Mouse (Mus musculus): ENCODE data around the gene Coa4. TPM values are rescaled to one million over a fixed set of nuclear protein-coding genes. Genes with fewer than 3 reads are reported as not detected.
"Not testable (repeated sequence)": the region's sequence is repeated elsewhere in the genome, so short reads cannot be mapped to it uniquely, and the experiment has no call there.

The Coa4 gene
- polyA plus RNA-seq, 1 experiment from 2014 or later, result 23.8 TPM

GRCm38 (mm10) chr7:100567238-100567637 lies 30.4 kb downstream of the Coa4 start:
- not testable (repeated sequence) for ATAC-seq (ENCODE audit: low FRiP score, low TSS enrichment); H3K36me3 ChIP-seq (ENCODE audit: control insufficient read depth, insufficient read depth, low read length); H3K4me3 ChIP-seq (ENCODE audit: low read length); H3K9me3 ChIP-seq (ENCODE audit: control insufficient read depth, low read length); H3K9ac ChIP-seq (ENCODE audit: low read depth, low read length); H3K27ac ChIP-seq (ENCODE audit: low read depth, low read length); H3K4me1 ChIP-seq (ENCODE audit: control insufficient read depth, insufficient read depth, low read length); H3K27me3 ChIP-seq (ENCODE audit: control insufficient read depth, insufficient read depth, low read length); H3K4me2 ChIP-seq (replicated peaks; ENCODE audit: low read depth, low read length)
- 80% methylated on average over 5 of the region's 5 CpGs for WGBS

DNA sequence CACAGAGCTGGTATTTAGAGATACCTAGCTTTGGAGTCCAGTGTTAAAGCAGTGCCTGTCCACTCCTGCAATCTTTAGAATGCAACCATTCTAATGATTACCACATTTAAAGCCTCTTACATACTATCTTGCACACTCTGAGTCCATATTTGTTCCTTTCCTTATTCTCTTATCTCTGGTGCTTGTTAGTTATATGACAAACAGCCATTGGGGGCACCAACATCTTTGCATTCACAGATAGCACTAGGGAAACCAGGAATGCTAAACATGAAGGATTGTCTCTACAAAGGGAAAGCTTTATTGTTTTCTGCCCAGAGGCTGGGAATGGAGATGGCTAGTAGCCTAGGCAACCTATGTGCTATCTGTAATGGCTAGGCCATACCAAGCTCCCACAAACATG lies 33.0 kb downstream of the Coa4 start:
- Histone ChIP-seq H3K4me2 (replicated peaks; ENCODE audit: low read depth, low read length) (no peak overlapping the region), H3K4me1 (ENCODE audit: control insufficient read depth, insufficient read depth, low read length) (no peaks in the 10 kb centered on the region)
- no peak for ATAC-seq (ENCODE audit: low FRiP score, low TSS enrichment)

GRCm38 (mm10) chr7:100570930-100571715 lies 34.3 kb downstream of the Coa4 start:
- H3K4me3 ChIP-seq (ENCODE audit: low read length), result no peak overlapping the region
- 79% methylated on average over 3 of the region's 3 CpGs for WGBS
- no peak overlapping the region for H3K4me2 ChIP-seq (replicated peaks; ENCODE audit: low read depth, low read length)
- H3K27me3 ChIP-seq (ENCODE audit: control insufficient read depth, insufficient read depth, low read length), result no peaks in the 10 kb centered on the region
- 0 out of 2 replicates have a peak, but pooled peaks cover 4% of the 10 kb centered on the region for H3K36me3 ChIP-seq (ENCODE audit: control insufficient read depth, insufficient read depth, low read length)
- H3K9me3 ChIP-seq (ENCODE audit: control insufficient read depth, low read length), result no peaks in the 10 kb centered on the region
- no peak for ATAC-seq (ENCODE audit: low FRiP score, low TSS enrichment)
- no peaks in the 10 kb centered on the region for H3K4me1 ChIP-seq (ENCODE audit: control insufficient read depth, insufficient read depth, low read length)
- H3K27ac ChIP-seq (ENCODE audit: low read depth, low read length), result no peak overlapping the region
- H3K9ac ChIP-seq (ENCODE audit: low read depth, low read length), result no peak overlapping the region

More for the DNA sequence above, 33.0 kb downstream of the Coa4 start:
- Histone ChIP-seq H3K9ac (ENCODE audit: low read depth, low read length) (no peak overlapping the region), H3K36me3 (ENCODE audit: control insufficient read depth, insufficient read depth, low read length) (peaks cover 4% of the 10 kb centered on the region; the same call in 1 of the 2 replicates), H3K4me3 (ENCODE audit: low read length) (no peak overlapping the region), H3K27ac (ENCODE audit: low read depth, low read length) (no peak overlapping the region), H3K9me3 (ENCODE audit: control insufficient read depth, low read length) (no peaks in the 10 kb centered on the region), H3K27me3 (ENCODE audit: control insufficient read depth, insufficient read depth, low read length) (no peaks in the 10 kb centered on the region)

DNA sequence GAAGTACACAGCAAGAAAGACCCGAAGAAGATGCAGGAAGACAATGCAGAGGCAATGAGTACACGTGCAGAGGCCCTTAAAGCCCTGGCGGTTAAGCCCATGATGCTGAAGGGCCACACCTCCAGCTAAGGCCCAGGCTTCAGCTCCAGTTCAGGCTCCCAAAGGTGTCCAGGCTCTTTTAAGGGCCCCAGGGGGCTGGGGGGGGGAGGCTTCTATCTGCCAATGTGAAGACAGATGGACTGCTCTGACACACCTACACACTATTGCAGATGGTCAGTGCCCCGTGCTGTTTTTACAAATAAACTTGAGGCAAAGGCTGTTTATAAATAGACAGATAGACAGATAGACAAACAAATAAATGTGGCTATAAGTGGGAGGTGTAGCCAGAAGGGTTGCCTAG lies 35.2 kb downstream of the Coa4 start:
- no peaks in the 10 kb centered on the region for H3K27me3 ChIP-seq (ENCODE audit: control insufficient read depth, insufficient read depth, low read length)
- H3K9ac ChIP-seq (ENCODE audit: low read depth, low read length), result no peak overlapping the region
- no peak overlapping the region for H3K27ac ChIP-seq (ENCODE audit: low read depth, low read length)
- no peak for ATAC-seq (ENCODE audit: low FRiP score, low TSS enrichment)
- no peak overlapping the region for H3K4me2 ChIP-seq (replicated peaks; ENCODE audit: low read depth, low read length)
- H3K4me1 ChIP-seq (ENCODE audit: control insufficient read depth, insufficient read depth, low read length), result no peaks in the 10 kb centered on the region
- WGBS, result 84% methylated on average over 4 of the region's 4 CpGs
- H3K36me3 ChIP-seq (ENCODE audit: control insufficient read depth, insufficient read depth, low read length), result 0 out of 2 replicates have a peak, but pooled peaks cover 4% of the 10 kb centered on the region
- H3K9me3 ChIP-seq (ENCODE audit: control insufficient read depth, low read length), result no peaks in the 10 kb centered on the region
- H3K4me3 ChIP-seq (ENCODE audit: low read length), result no peak overlapping the region

- Histone ChIP-seq H3K9ac (ENCODE audit: low read depth, low read length) (no peak overlapping the region), H3K9me3 (ENCODE audit: control insufficient read depth, low read length) (no peaks in the 10 kb centered on the region), H3K27ac (ENCODE audit: low read depth, low read length) (no peak overlapping the region), H3K36me3 (ENCODE audit: control insufficient read depth, insufficient read depth, low read length) (0 out of 2 replicates have a peak, but pooled peaks cover 1% of the 10 kb centered on the region), H3K4me1 (ENCODE audit: control insufficient read depth, insufficient read depth, low read length) (no peaks in the 10 kb centered on the region), H3K27me3 (ENCODE audit: control insufficient read depth, insufficient read depth, low read length) (no peaks in the 10 kb centered on the region), H3K4me3 (ENCODE audit: low read length) (no peak overlapping the region), H3K4me2 (replicated peaks; ENCODE audit: low read depth, low read length) (no peak overlapping the region)
- no peak for ATAC-seq (ENCODE audit: low FRiP score, low TSS enrichment)
- WGBS, result 83% methylated on average over 4 of the region's 4 CpGs
These were observed 35.8 kb downstream of the Coa4 start for GRCm38 (mm10) chr7:100572704-100573103.

DNA sequence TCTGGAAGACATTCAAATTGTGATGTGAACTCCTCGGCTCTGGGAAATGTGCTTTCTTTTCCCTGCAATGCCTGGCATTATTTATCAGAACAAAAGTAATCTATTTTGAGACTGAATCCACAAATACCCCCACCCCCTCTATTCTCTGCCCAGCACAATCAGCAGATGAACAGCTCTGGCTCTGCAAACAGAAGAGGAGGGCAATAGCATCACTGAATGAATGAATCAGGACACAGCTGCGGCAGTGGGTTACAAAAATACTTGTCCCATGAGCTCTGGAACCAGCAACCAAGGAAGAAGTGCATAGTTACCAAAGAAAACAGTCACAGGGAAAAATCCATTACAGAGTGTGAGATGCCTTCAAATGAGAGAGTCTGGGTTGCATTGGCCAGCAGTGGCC lies 41.9 kb downstream of the Coa4 start:
- no peak for ATAC-seq (ENCODE audit: low FRiP score, low TSS enrichment)
- H3K9me3 ChIP-seq (ENCODE audit: control insufficient read depth, low read length), result no peaks in the 10 kb centered on the region
- H3K27ac ChIP-seq (ENCODE audit: low read depth, low read length), result no peak overlapping the region
- H3K9ac ChIP-seq (ENCODE audit: low read depth, low read length), result no peak overlapping the region
- H3K4me1 ChIP-seq (ENCODE audit: control insufficient read depth, insufficient read depth, low read length), result no peaks in the 10 kb centered on the region
- H3K4me2 ChIP-seq (replicated peaks; ENCODE audit: low read depth, low read length), result no peak overlapping the region
- H3K36me3 ChIP-seq (ENCODE audit: control insufficient read depth, insufficient read depth, low read length), result no peaks in the 10 kb centered on the region
- H3K27me3 ChIP-seq (ENCODE audit: control insufficient read depth, insufficient read depth, low read length), result no peaks in the 10 kb centered on the region
- WGBS, result 94% methylated on average over 2 of the region's 2 CpGs
- H3K4me3 ChIP-seq (ENCODE audit: low read length), result no peak overlapping the region

DNA sequence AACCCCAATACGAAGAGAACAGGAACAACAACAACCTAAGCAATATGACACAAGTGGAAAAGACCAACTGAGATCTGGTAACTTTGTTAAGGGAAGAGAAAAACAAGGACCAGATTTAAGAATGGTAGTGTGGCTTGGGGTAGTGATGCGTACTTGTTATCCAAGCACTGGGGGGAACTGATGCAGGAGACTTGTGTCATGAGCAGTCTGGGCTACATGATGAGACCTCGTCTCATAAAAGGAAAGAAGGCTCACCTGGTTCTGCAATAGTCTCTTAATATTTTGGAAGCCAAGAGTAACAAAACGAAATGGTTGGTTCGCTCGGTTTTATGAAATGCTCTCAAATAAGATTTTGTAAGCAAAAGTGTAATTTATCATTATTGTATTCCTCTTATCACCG lies 45.4 kb downstream of the Coa4 start:
- Histone ChIP-seq H3K27me3 (ENCODE audit: control insufficient read depth, insufficient read depth, low read length) (no peaks in the 10 kb centered on the region), H3K9me3 (ENCODE audit: control insufficient read depth, low read length) (no peaks in the 10 kb centered on the region), H3K4me1 (ENCODE audit: control insufficient read depth, insufficient read depth, low read length) (no peaks in the 10 kb centered on the region), H3K4me2 (replicated peaks; ENCODE audit: low read depth, low read length) (peak overlapping the region; percentile 68), H3K27ac (ENCODE audit: low read depth, low read length) (no peak overlapping the region), H3K9ac (ENCODE audit: low read depth, low read length) (peak overlapping the region; percentile 81; the same call in 1 of the 2 replicates), H3K4me3 (ENCODE audit: low read length) (peak overlapping the region; percentile 59), H3K36me3 (ENCODE audit: control insufficient read depth, insufficient read depth, low read length) (no peaks in the 10 kb centered on the region)
- ATAC-seq (ENCODE audit: low FRiP score, low TSS enrichment), result no peak
- 38% methylated on average over 7 of the region's 7 CpGs for WGBS

GRCm38 (mm10) chr7:100582727-100583236 lies 45.9 kb downstream of the Coa4 start:
- H3K9me3 ChIP-seq (ENCODE audit: control insufficient read depth, low read length), result no peaks in the 10 kb centered on the region
- no peaks in the 10 kb centered on the region for H3K27me3 ChIP-seq (ENCODE audit: control insufficient read depth, insufficient read depth, low read length)
- no peaks in the 10 kb centered on the region for H3K36me3 ChIP-seq (ENCODE audit: control insufficient read depth, insufficient read depth, low read length)
- H3K4me3 ChIP-seq (ENCODE audit: low read length), result peak overlapping the region; percentile 59
- WGBS, result under 1% methylated on average over 31 of the region's 31 CpGs
- peak overlapping the region; percentile 89 for H3K27ac ChIP-seq (ENCODE audit: low read depth, low read length)
- peak overlapping the region; percentile 68 for H3K4me2 ChIP-seq (replicated peaks; ENCODE audit: low read depth, low read length)
- peak overlapping the region; percentile 81 for H3K9ac ChIP-seq (ENCODE audit: low read depth, low read length)
- no peaks in the 10 kb centered on the region for H3K4me1 ChIP-seq (ENCODE audit: control insufficient read depth, insufficient read depth, low read length)
- ATAC-seq (ENCODE audit: low FRiP score, low TSS enrichment), result peak; percentile 93

DNA sequence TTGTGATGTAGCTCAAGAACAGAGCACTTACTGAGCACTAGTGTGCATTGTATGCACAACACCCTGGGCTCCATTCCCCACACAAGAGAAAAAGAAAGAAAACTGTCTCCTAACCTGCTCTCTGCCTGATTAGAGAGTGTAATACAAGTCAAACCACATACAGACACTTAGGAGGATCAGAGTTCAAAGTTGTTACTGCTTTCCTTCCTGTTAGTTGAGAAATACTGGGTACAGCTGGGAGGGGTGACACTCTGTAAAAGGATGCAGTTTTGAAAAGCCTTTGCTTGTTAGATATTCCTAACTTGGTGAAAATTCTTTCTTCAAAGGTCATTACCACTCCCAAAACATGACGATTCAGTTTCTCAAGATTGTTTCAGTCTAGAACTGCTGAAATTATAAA lies 52.9 kb downstream of the Coa4 start:
- ATAC-seq (ENCODE audit: low FRiP score, low TSS enrichment), result no peak
- WGBS, result 69% methylated on average over 1 of the region's 1 CpGs
- H3K4me1 ChIP-seq (ENCODE audit: control insufficient read depth, insufficient read depth, low read length), result no peaks in the 10 kb centered on the region

More for the DNA sequence above, 52.9 kb downstream of the Coa4 start:
- Histone ChIP-seq H3K9me3 (ENCODE audit: control insufficient read depth, low read length) (no peaks in the 10 kb centered on the region), H3K4me2 (replicated peaks; ENCODE audit: low read depth, low read length) (no peak overlapping the region), H3K9ac (ENCODE audit: low read depth, low read length) (no peak overlapping the region), H3K27ac (ENCODE audit: low read depth, low read length) (no peak overlapping the region), H3K27me3 (ENCODE audit: control insufficient read depth, insufficient read depth, low read length) (no peaks in the 10 kb centered on the region), H3K36me3 (ENCODE audit: control insufficient read depth, insufficient read depth, low read length) (no peaks in the 10 kb centered on the region), H3K4me3 (ENCODE audit: low read length) (no peak overlapping the region)

All from kidney, embryonic 14.5 days (tissue).